1 mouse cellular context compared by ENCODE assay signal in genomic region chr9:106474456-106474855, GRCm38 (mm10).
TF ChIP-seq lines count a peak whose summit lies in the region.

No protein-coding gene starts in this region.

TF ChIP-seq in myocyte, 11 proteins besides CTCF, POLR2A, EP300 and RAD21:
- TF ChIP-seq MYOG (IDR thresholded peaks at IDR 0.05; ENCODE audit: control insufficient read depth in 1 of 3, insufficient read depth in 1 of 3, insufficient read length in 2 of 3, low read depth in 2 of 3) (peak in 1 of 3 experiments; percentile 52), SRF (IDR thresholded peaks at IDR 0.05; ENCODE audit: control insufficient read depth, insufficient read length, low read depth) (no peak), TCF3 (IDR thresholded peaks at IDR 0.05; ENCODE audit: insufficient read length, low read depth) (no peak), MAX (IDR thresholded peaks at IDR 0.05; ENCODE audit: low read depth) (no peak), E2F4 (IDR thresholded peaks at IDR 0.05; ENCODE audit: insufficient read depth) (no peak), CEBPB (IDR thresholded peaks at IDR 0.05; ENCODE audit: insufficient read depth, poor library complexity, severe bottlenecking) (no peak), TCF12 (IDR thresholded peaks at IDR 0.05; ENCODE audit: insufficient read depth, poor library complexity, severe bottlenecking) (no peak), REST (IDR thresholded peaks at IDR 0.05; ENCODE audit: insufficient read depth, insufficient read length) (no peak), USF1 (IDR thresholded peaks at IDR 0.05; ENCODE audit: low read depth) (no peak), POLR2AphosphoS2 (IDR thresholded peaks at IDR 0.05; ENCODE audit: insufficient read length, low read depth) (peak; percentile 79), MYOD1 (IDR thresholded peaks at IDR 0.05; ENCODE audit: control insufficient read depth in 1 of 3, insufficient read length in 2 of 3, low read depth in 2 of 3) (peak in 1 of 3 experiments; percentile 16)
